Mouse (Mus musculus): ENCODE measurements at regions not wholly inside any gene's neighbourhood (a gene's known extent, or its start where the extent isn't known, plus 50 kb on each side); places are given as distances from the start of the nearest gene placed in this dataset.
A peak's percentile ranks its signal among the peaks of the same experiment; 100 is the strongest.
"Not testable (repeated sequence)": the region's sequence is repeated elsewhere in the genome, so short reads cannot be mapped to it uniquely, and the experiment has no call there.

GRCm38 (mm10) chr12:23325756-23326155 lies 454.3 kb downstream of the Gm10330 start:
- peak in 1 of 2 experiments; percentile 29 for DNase-seq

GRCm38 (mm10) chr12:23315186-23315585 lies 464.9 kb downstream of the Gm10330 start:
- DNase-seq: not testable (repeated sequence)

Measured in kidney, postnatal 25 days (tissue).